Mouse (Mus musculus): Measurements from ENCODE around the gene Sytl2.

DNA sequence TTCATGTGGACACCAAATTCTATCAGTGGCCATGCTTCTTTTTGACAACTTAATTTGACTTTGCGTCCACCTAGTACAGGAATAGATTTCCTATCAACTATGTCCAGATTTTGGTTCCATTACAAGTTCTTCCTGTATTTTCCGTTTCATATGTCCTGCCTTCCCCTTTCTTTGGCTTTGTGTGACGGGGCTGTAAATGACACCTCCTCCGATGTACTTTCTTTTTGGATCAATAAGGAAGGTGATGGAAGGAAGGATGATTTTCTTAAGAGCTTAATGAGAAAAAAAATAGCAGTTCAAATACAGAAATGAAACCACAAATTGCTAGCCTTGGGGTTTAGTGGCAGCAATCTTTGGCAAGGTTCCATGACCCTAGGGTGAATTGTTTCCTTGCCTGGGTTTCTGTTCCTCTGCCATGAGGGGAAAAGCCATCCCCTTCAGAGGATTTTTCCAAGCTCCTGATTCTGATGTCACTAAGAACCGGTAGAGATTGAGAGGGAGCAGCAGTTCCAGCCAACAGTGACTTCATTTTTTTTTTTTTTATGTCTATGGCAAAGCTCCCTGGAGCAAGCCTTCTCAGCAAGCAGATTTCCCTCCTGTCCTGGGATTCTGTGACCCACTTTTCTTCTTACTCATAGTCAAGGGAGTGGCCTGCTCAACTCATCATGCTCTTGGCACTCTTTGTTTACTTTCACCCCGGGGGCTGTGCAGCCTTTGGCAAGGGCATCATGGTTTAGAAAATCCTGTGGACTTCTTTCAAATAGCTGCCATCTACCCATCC, 68.2 kb downstream of the Sytl2 start:
- TF ChIP-seq CTCF (conservative IDR thresholded peaks at IDR 0.05; ENCODE audit: low read length) (no peak), POU5F1 (IDR thresholded peaks at IDR 0.05; ENCODE audit: borderline replicate concordance, low read length) (no peak)
